ENCODE assay signal across 8 mouse cellular contexts in genomic region chr11:95713225-95713810, GRCm38 (mm10). TPM values are rescaled to one million over a fixed set of nuclear protein-coding genes. Genes with fewer than 3 reads are reported as not detected.
DNase-seq lines count a peak whose midpoint lies in the region; ATAC-seq and TF ChIP-seq lines count a peak whose summit lies in the region.

No protein-coding gene starts in this region.

- TF ChIP-seq CTCF in kidney, postnatal 0 days (IDR thresholded peaks at IDR 0.05; ENCODE audit: low read depth), result no peak

- H3K9ac ChIP-seq in heart, embryonic 11.5 days (ENCODE audit: low read depth, low read length), result peak overlapping the region; percentile 96
- H3K9ac ChIP-seq in kidney, postnatal 0 days (ENCODE audit: low read depth, low read length), result peak overlapping the region; percentile 98
- H3K9ac ChIP-seq in liver, embryonic 13.5 days, result peak overlapping the region; percentile 97
- H3K9ac ChIP-seq in stomach, embryonic 16.5 days (ENCODE audit: low read length), result peak overlapping the region; percentile 96

- no peaks in the 10 kb centered on the region; the same call in 1 of the 2 replicates for H3K36me3 ChIP-seq in erythroblast, embryonic 14.5 days (ENCODE audit: control insufficient read depth)
- no peaks in the 10 kb centered on the region for H3K36me3 ChIP-seq in heart, embryonic 11.5 days (ENCODE audit: control insufficient read depth, insufficient read depth, low read length)
- no peaks in the 10 kb centered on the region for H3K36me3 ChIP-seq in kidney, postnatal 0 days (ENCODE audit: insufficient read depth, low read length)
- H3K36me3 ChIP-seq in liver, embryonic 13.5 days, result no peaks in the 10 kb centered on the region
- H3K36me3 ChIP-seq in myocyte (ENCODE audit: control insufficient read depth, insufficient read depth), result no peaks in the 10 kb centered on the region
- no peaks in the 10 kb centered on the region for H3K36me3 ChIP-seq in stomach, embryonic 16.5 days (ENCODE audit: control insufficient read depth, insufficient read depth, low read length)

- H3K27me3 ChIP-seq in erythroblast, embryonic 14.5 days (ENCODE audit: control insufficient read depth), result no peaks in the 10 kb centered on the region
- H3K27me3 ChIP-seq in heart, embryonic 11.5 days (ENCODE audit: control insufficient read depth, insufficient read depth, low read length), result no peaks in the 10 kb centered on the region
- H3K27me3 ChIP-seq in kidney, postnatal 0 days (ENCODE audit: insufficient read depth, low read length), result no peaks in the 10 kb centered on the region
- no peaks in the 10 kb centered on the region for H3K27me3 ChIP-seq in liver, embryonic 13.5 days
- no peaks in the 10 kb centered on the region for H3K27me3 ChIP-seq in myocyte (ENCODE audit: control insufficient read depth, insufficient read depth, insufficient read length)
- H3K27me3 ChIP-seq in stomach, embryonic 16.5 days (ENCODE audit: control insufficient read depth, insufficient read depth, low read length), result no peaks in the 10 kb centered on the region

- TF ChIP-seq POLR2A in myocyte (IDR thresholded peaks at IDR 0.05; ENCODE audit: insufficient read length, low read depth), result peak; percentile 48

- peak overlapping the region; percentile 91 for H3K4me3 ChIP-seq in erythroblast, embryonic 14.5 days (replicated peaks)
- H3K4me3 ChIP-seq in heart, embryonic 11.5 days (ENCODE audit: low read depth, low read length), result peak overlapping the region; percentile 89
- H3K4me3 ChIP-seq in kidney, postnatal 0 days (replicated peaks; ENCODE audit: low read depth, low read length), result peak overlapping the region; percentile 86
- H3K4me3 ChIP-seq in liver, embryonic 13.5 days (replicated peaks), result peak overlapping the region; percentile 92
- peak overlapping the region; percentile 55 for H3K4me3 ChIP-seq in myocyte
- peak overlapping the region; percentile 65 for H3K4me3 ChIP-seq in stomach, embryonic 16.5 days (replicated peaks; ENCODE audit: low read length)

- WGBS in heart, embryonic 11.5 days (ENCODE audit: insufficient replicate concordance), result 1% methylated on average over 33 of the region's 49 CpGs
- 1% methylated on average over 18 of the region's 49 CpGs for WGBS in kidney, postnatal 0 days
- WGBS in liver, embryonic 13.5 days (ENCODE audit: insufficient replicate concordance), result under 1% methylated on average over 44 of the region's 49 CpGs
- 0% methylated on average over 28 of the region's 49 CpGs for WGBS in stomach, embryonic 16.5 days

- peak; percentile 62 for ATAC-seq in heart, embryonic 11.5 days (replicated peaks; ENCODE audit: insufficient number of reproducible peaks, low FRiP score, low TSS enrichment)
- ATAC-seq in kidney, postnatal 0 days (replicated peaks; ENCODE audit: low FRiP score, low read depth), result peak; percentile 65
- ATAC-seq in liver, embryonic 13.5 days (ENCODE audit: low read depth), result peak; percentile 73
- ATAC-seq in stomach, embryonic 16.5 days (ENCODE audit: insufficient read depth, low FRiP score), result peak; percentile 48

- peak overlapping the region; percentile 98 for H3K4me2 ChIP-seq in heart, embryonic 11.5 days
- peak overlapping the region; percentile 72 for H3K4me2 ChIP-seq in kidney, postnatal 0 days (ENCODE audit: low read length)
- peak overlapping the region; percentile 99 for H3K4me2 ChIP-seq in liver, embryonic 13.5 days
- H3K4me2 ChIP-seq in myocyte (ENCODE audit: low read depth), result peak overlapping the region; percentile 99
- H3K4me2 ChIP-seq in stomach, embryonic 16.5 days (ENCODE audit: low read depth, low read length), result peak overlapping the region; percentile 92

- peaks cover 12% of the 10 kb centered on the region for H3K79me2 ChIP-seq in myocyte (ENCODE audit: control insufficient read depth, insufficient read depth)

- H3K27ac ChIP-seq in heart, embryonic 11.5 days (ENCODE audit: low read depth, low read length), result peak overlapping the region; percentile 94
- H3K27ac ChIP-seq in kidney, postnatal 0 days, result peak overlapping the region; percentile 98
- peak overlapping the region; percentile 96 for H3K27ac ChIP-seq in liver, embryonic 13.5 days
- H3K27ac ChIP-seq in stomach, embryonic 16.5 days (ENCODE audit: low read length), result peak overlapping the region; percentile 97

- peak overlapping the region; percentile 56 for H3ac ChIP-seq in myocyte (ENCODE audit: control insufficient read depth, insufficient read length)

- DNase-seq in B cell, adult 2 months, result peak; percentile 70 to 76
- DNase-seq in adrenal gland, adult 8-10 months, result peak; percentile 28
- DNase-seq in kidney, postnatal 0 days (ENCODE audit: low spot score), result peak; percentile 50
- DNase-seq in liver, embryonic 13.5 days, result peak; percentile 64

- peaks cover 54% of the 10 kb centered on the region for H3K4me1 ChIP-seq in erythroblast, embryonic 14.5 days (ENCODE audit: control insufficient read depth)
- H3K4me1 ChIP-seq in heart, embryonic 11.5 days (ENCODE audit: control insufficient read depth, insufficient read depth, low read length), result peaks cover 12% of the 10 kb centered on the region
- no peaks in the 10 kb centered on the region; the same call in 1 of the 2 replicates for H3K4me1 ChIP-seq in kidney, postnatal 0 days (replicated peaks; ENCODE audit: insufficient read depth, low read length)
- H3K4me1 ChIP-seq in liver, embryonic 13.5 days (replicated peaks), result peaks cover 63% of the 10 kb centered on the region
- H3K4me1 ChIP-seq in stomach, embryonic 16.5 days (ENCODE audit: control insufficient read depth, insufficient read depth, low read length), result peaks cover 19% of the 10 kb centered on the region

- H3K9me3 ChIP-seq in erythroblast, embryonic 14.5 days (ENCODE audit: control insufficient read depth, low read length), result no peaks in the 10 kb centered on the region
- H3K9me3 ChIP-seq in heart, embryonic 11.5 days (replicated peaks; ENCODE audit: control insufficient read depth, low read length), result no peaks in the 10 kb centered on the region
- no peaks in the 10 kb centered on the region for H3K9me3 ChIP-seq in kidney, postnatal 0 days (replicated peaks; ENCODE audit: low read length)
- H3K9me3 ChIP-seq in liver, embryonic 13.5 days (replicated peaks), result no peaks in the 10 kb centered on the region
- H3K9me3 ChIP-seq in stomach, embryonic 16.5 days (replicated peaks; ENCODE audit: control insufficient read depth, low read length), result no peaks in the 10 kb centered on the region

TF ChIP-seq in myocyte, 11 proteins besides CTCF, POLR2A, EP300 and RAD21:
- TF ChIP-seq E2F4 (IDR thresholded peaks at IDR 0.05; ENCODE audit: insufficient read depth) (no peak), MAX (IDR thresholded peaks at IDR 0.05; ENCODE audit: low read depth) (no peak), SRF (IDR thresholded peaks at IDR 0.05; ENCODE audit: control insufficient read depth, insufficient read length, low read depth) (no peak), TCF3 (IDR thresholded peaks at IDR 0.05; ENCODE audit: insufficient read length, low read depth) (no peak), USF1 (IDR thresholded peaks at IDR 0.05; ENCODE audit: low read depth) (no peak), TCF12 (IDR thresholded peaks at IDR 0.05; ENCODE audit: insufficient read depth, poor library complexity, severe bottlenecking) (no peak), MYOD1 (IDR thresholded peaks at IDR 0.05; ENCODE audit: control insufficient read depth in 1 of 3, insufficient read length in 2 of 3, low read depth in 2 of 3) (no peak), REST (IDR thresholded peaks at IDR 0.05; ENCODE audit: insufficient read depth, insufficient read length) (no peak), CEBPB (IDR thresholded peaks at IDR 0.05; ENCODE audit: insufficient read depth, poor library complexity, severe bottlenecking) (no peak), POLR2AphosphoS2 (IDR thresholded peaks at IDR 0.05; ENCODE audit: insufficient read length, low read depth) (no peak), MYOG (IDR thresholded peaks at IDR 0.05; ENCODE audit: control insufficient read depth in 1 of 3, insufficient read depth in 1 of 3, insufficient read length in 2 of 3, low read depth in 2 of 3) (no peak)

RNA-seq across cellular contexts. Expression of gene Zfp652, which starts 0.8 kb away (rescaled TPM):
- 10 to 100 TPM; 44.7 to 57.9 (median 51.7) TPM for total RNA-seq in adrenal gland, adult 8-10 months (2022)
- polyA plus RNA-seq in erythroblast, embryonic 14.5 days (2012), result 1.5 TPM in 2 replicates
- 5.6 and 7.3 TPM in 2 replicates for polyA plus RNA-seq in heart, embryonic 11.5 days (2014; fragmentation: Nextera tagmentation; extraction: Ambion mirVana)
- 14.8 and 17.1 TPM in 2 replicates for polyA plus RNA-seq in kidney, postnatal 0 days (2015; fragmentation: Nextera tagmentation; extraction: Ambion mirVana)
- 5.9 and 6.3 TPM in 2 replicates for polyA plus RNA-seq in liver, embryonic 13.5 days (2015; fragmentation: Nextera tagmentation; extraction: Ambion mirVana)
- 6.4 TPM for polyA plus RNA-seq in myocyte (2012; fragmentation: generic; extraction: Trizol)
- 20.8 and 22.4 TPM in 2 replicates for polyA plus RNA-seq in stomach, embryonic 16.5 days (2015; fragmentation: Nextera tagmentation; extraction: Ambion mirVana)

RNA-seq across cellular contexts. Expression of gene B130006D01Rik, which starts 10.1 kb away (rescaled TPM):
- 1 to 10 TPM in 2 of 4 experiments, under 1 TPM in 2; 0.67 to 2.3 (median 1.1) TPM for total RNA-seq in adrenal gland, adult 8-10 months (2022)
- polyA plus RNA-seq in erythroblast, embryonic 14.5 days (2012), result not detected in 2 replicates
- polyA plus RNA-seq in heart, embryonic 11.5 days (2014; fragmentation: Nextera tagmentation; extraction: Ambion mirVana), result 0.70 and 1.1 TPM in 2 replicates
- polyA plus RNA-seq in kidney, postnatal 0 days (2015; fragmentation: Nextera tagmentation; extraction: Ambion mirVana), result 0.22 and 0.42 TPM in 2 replicates
- polyA plus RNA-seq in liver, embryonic 13.5 days (2015; fragmentation: Nextera tagmentation; extraction: Ambion mirVana), result 0.37 and 0.44 TPM in 2 replicates
- 0.02 TPM for polyA plus RNA-seq in myocyte (2012; fragmentation: generic; extraction: Trizol)
- 1.1 and 1.3 TPM in 2 replicates for polyA plus RNA-seq in stomach, embryonic 16.5 days (2015; fragmentation: Nextera tagmentation; extraction: Ambion mirVana)

RNA-seq across cellular contexts. Expression of gene Phb, which starts 46.6 kb away (rescaled TPM):
- total RNA-seq in adrenal gland, adult 8-10 months (2022), result 100 to 1,000 TPM; 283 to 358 (median 307) TPM
- 9.7 and 17.2 TPM in 2 replicates for polyA plus RNA-seq in erythroblast, embryonic 14.5 days (2012)
- 273 and 295 TPM in 2 replicates for polyA plus RNA-seq in heart, embryonic 11.5 days (2014; fragmentation: Nextera tagmentation; extraction: Ambion mirVana)
- polyA plus RNA-seq in kidney, postnatal 0 days (2015; fragmentation: Nextera tagmentation; extraction: Ambion mirVana), result 318 and 344 TPM in 2 replicates
- 184 and 209 TPM in 2 replicates for polyA plus RNA-seq in liver, embryonic 13.5 days (2015; fragmentation: Nextera tagmentation; extraction: Ambion mirVana)
- polyA plus RNA-seq in myocyte (2012; fragmentation: generic; extraction: Trizol), result 343 TPM
- polyA plus RNA-seq in stomach, embryonic 16.5 days (2015; fragmentation: Nextera tagmentation; extraction: Ambion mirVana), result 209 and 221 TPM in 2 replicates

Comparison
In these comparisons a context has a peak if more than half of its experiments do, and no peak if none do; other contexts are left out.
1. Peak in every context shown above with its lines: DNase-seq, ATAC-seq, H3K4me3 ChIP-seq and H3K27ac ChIP-seq.
2. RNA of gene Phb, which starts 46.6 kb away (polyA plus RNA-seq): 343 TPM in myocyte (single experiment), 318 to 344 TPM in kidney, postnatal 0 days, 273 to 295 TPM in heart, embryonic 11.5 days, 209 to 221 TPM in stomach, embryonic 16.5 days and 184 to 209 TPM in liver, embryonic 13.5 days; 9.7 to 17.2 TPM in erythroblast, embryonic 14.5 days; every median in the first group is over 10 times any median in the second.